Mouse (Mus musculus): ENCODE measurements at regions not wholly inside any gene's neighbourhood (a gene's known extent, or its start where the extent isn't known, plus 50 kb on each side); places are given as distances from the start of the nearest gene placed in this dataset.

DNA sequence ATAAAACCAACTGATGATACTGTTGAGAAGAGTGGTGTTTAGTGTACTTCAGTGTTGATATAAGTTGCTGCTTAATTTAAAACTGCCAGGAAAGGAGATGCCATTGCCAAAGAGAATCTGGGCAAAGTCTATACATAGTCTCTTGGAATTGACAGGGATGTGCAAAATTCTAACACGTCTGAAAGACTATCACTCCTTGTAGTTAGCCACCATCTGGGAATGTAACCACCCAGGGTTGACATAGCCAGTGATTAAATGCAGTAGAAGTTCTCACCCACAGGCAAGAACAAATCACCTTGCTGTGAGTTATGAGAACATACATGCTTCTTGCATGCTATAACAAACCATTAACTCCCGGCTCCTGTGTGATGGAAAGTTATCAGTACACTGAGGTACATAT, 180.2 kb upstream of the Sel1l start:
- TF ChIP-seq CTCF (conservative IDR thresholded peaks at IDR 0.05; ENCODE audit: low read length) (no peak), POU5F1 (IDR thresholded peaks at IDR 0.05; ENCODE audit: borderline replicate concordance, low read length) (no peak), NANOG (IDR thresholded peaks at IDR 0.05; ENCODE audit: borderline replicate concordance, low read length) (no peak)
